Mouse (Mus musculus) limb, embryonic 11.5 days (tissue): ENCODE data around the gene Ano6. TPM values are rescaled to one million over a fixed set of nuclear protein-coding genes. Genes with fewer than 3 reads are reported as not detected.
"Not testable (repeated sequence)": the region's sequence is repeated elsewhere in the genome, so short reads cannot be mapped to it uniquely, and the experiment has no call there.

ENCODE experiments used
- ATAC-seq: fragments of 200-750 bp; cut with Nextera tagmentation; 2 replicates; pipeline ENCODE4 v1.8.0; 2017; ENCODE audit warnings: low read depth; ENCODE audit not compliant: insufficient number of reproducible peaks, low FRiP score, low TSS enrichment
- DNase-seq: peaks from one replicate; pipeline ENCODE4 v3.0.0-alpha.2; 2015; ENCODE audit warnings: low spot score
- H3K27ac ChIP-seq: fragments of 300-500 bp; sonication (generic); replicated peaks from 2 replicates; pipeline ENCODE4 v1.5.1; 2014; ENCODE audit warnings: low read depth, mild to moderate bottlenecking, low read length
- H3K27me3 ChIP-seq: fragments of 300-500 bp; sonication (generic); 2 replicates; pipeline ENCODE4 v1.6.1; 2014; ENCODE audit warnings: mild to moderate bottlenecking, low read length, mixed read lengths; ENCODE audit not compliant: control insufficient read depth, insufficient read depth
- H3K36me3 ChIP-seq: fragments of 300-500 bp; sonication (generic); 2 replicates; pipeline ENCODE4 v1.6.1; 2014; ENCODE audit warnings: mild to moderate bottlenecking, low read length, moderate library complexity, mixed read lengths; ENCODE audit not compliant: control insufficient read depth, insufficient read depth
- H3K4me1 ChIP-seq: fragments of 300-500 bp; sonication (generic); 2 replicates; pipeline ENCODE4 v1.6.1; 2014; ENCODE audit warnings: low read length, mixed read lengths; ENCODE audit not compliant: control insufficient read depth, insufficient read depth
- H3K4me2 ChIP-seq: fragments of 300-500 bp; sonication (generic); 2 replicates; pipeline ENCODE4 v1.6.1; 2014; ENCODE audit warnings: low read depth, mild to moderate bottlenecking, moderate library complexity; ENCODE audit not compliant: severe bottlenecking
- H3K4me3 ChIP-seq: fragments of 300-500 bp; sonication (generic); 2 replicates; pipeline ENCODE4 v1.5.1; 2014; ENCODE audit warnings: low read depth, low read length
- H3K9ac ChIP-seq: fragments of 300-500 bp; sonication (generic); 2 replicates; pipeline ENCODE4 v1.6.1; 2014; ENCODE audit warnings: mild to moderate bottlenecking, low read length
- H3K9me3 ChIP-seq: fragments of 300-500 bp; sonication (generic); 2 replicates; pipeline ENCODE4 v1.6.1; 2016; ENCODE audit warnings: low read length; ENCODE audit not compliant: control insufficient read depth
- WGBS: fragments of 180-500 bp; shearing (Covaris S2); extraction: QIAGEN DNeasy Blood & Tissue Kit; methylation state at CpG from one replicate; pipeline ENCODE4 v1.1.7; 2014; 5-methylcytosine and 5-hydroxymethylcytosine counted together
- polyA plus RNA-seq: library from polyadenylated mRNA; unstranded; fragments of >200 nt; fragmentation: Nextera tagmentation; extraction: Ambion mirVana; gene quantifications from 2 replicates; pipeline ENCODE4 v1.2.1, GENCODE M21; 2014

Ano6 gene
- polyA plus RNA-seq, 1 experiment from 2014 or later: 41.9 TPM

DNA sequence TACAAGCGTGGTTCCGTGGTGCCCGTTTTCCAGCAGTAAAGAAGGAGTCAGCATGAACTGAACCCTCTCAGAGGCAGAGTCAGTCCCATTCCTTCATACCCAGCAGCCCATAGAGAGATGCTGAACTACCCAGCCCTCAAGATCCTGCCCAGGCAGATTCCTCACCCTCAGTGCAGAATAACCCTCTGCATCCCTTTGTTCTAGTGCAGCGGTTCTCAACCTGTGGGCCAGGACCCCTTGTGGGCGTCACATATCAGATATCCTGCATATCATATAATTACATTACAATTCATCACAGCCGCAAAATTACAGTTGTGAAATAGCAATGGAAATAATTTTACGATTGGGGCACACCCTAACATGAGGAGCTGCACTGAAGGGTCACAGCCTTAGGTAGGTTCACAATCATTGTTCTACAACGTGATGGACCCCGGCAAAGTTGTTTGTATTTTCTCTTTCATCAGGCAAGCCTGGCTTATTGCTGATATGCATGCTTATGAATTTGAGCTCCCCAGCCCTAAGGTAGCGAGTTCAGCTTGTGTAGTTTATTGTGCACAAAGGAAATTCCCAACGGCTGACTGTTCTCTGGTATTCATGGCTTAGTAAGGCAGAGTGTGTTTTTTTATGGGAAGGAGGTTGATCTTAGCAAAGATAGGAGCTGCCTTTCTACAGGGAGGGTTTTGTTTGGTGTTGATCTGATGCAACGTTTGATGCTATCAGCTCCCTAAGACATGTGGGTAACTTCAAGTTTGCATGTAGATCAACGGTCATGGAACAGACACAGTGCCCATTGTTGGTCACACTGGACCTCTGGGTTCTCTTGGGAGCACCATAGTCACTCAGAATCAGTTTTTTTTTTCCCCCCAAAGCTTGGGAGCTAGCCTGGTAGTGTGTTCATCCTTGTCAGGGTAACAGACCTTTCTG, 33.0 kb downstream of the Ano6 start:
- Histone ChIP-seq H3K9me3 (no peaks in the 10 kb centered on the region), H3K9ac (no peak overlapping the region), H3K36me3 (no peaks in the 10 kb centered on the region; the same call in 1 of the 2 replicates), H3K27me3 (no peaks in the 10 kb centered on the region), H3K4me2 (no peak overlapping the region), H3K4me3 (no peak overlapping the region), H3K27ac (no peak overlapping the region), H3K4me1 (peaks cover 10% of the 10 kb centered on the region)
- ATAC-seq: no peak
- 89% methylated on average over 13 of the region's 13 CpGs for WGBS
- DNase-seq: no peak

DNA sequence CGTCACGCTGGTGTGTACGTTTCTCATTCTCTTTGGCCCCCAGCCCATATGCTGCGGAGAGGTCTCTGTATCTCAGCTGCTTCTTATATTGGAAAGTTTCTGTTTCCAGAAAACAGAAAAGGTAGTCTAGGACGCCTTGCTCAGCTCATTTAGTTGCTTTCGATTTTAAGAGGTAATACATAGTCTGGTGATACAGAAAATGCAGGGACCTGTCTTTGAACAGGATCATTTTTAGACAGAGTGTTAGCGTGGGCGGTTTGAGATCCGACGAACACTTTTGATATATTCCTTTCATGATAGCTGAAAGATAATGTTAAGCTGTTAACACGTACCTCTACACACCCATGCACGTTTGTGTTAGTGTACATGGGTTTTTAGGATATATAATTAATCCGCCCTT, 35.9 kb downstream of the Ano6 start:
- Histone ChIP-seq H3K4me2 (no peak overlapping the region), H3K4me1 (peaks cover 31% of the 10 kb centered on the region), H3K36me3 (no peaks in the 10 kb centered on the region), H3K27ac (no peak overlapping the region), H3K9me3 (no peaks in the 10 kb centered on the region), H3K27me3 (no peaks in the 10 kb centered on the region), H3K4me3 (no peak overlapping the region), H3K9ac (no peak overlapping the region)
- DNase-seq: no peak
- WGBS: 90% methylated on average over 13 of the region's 13 CpGs
- no peak for ATAC-seq

GRCm38 (mm10) chr15:95827465-95827971, 36.9 kb downstream of the Ano6 start:
- Histone ChIP-seq H3K4me3 (no peak overlapping the region), H3K9me3 (no peaks in the 10 kb centered on the region), H3K27me3 (no peaks in the 10 kb centered on the region), H3K27ac (no peak overlapping the region), H3K9ac (no peak overlapping the region), H3K4me1 (peaks cover 31% of the 10 kb centered on the region), H3K4me2 (no peak overlapping the region), H3K36me3 (no peaks in the 10 kb centered on the region)
- WGBS: 51% methylated on average over 11 of the region's 11 CpGs
- DNase-seq (peak; percentile 39), ATAC-seq (no peak)

GRCm38 (mm10) chr15:95828018-95828646, 37.5 kb downstream of the Ano6 start:
- ATAC-seq, H3K27me3 ChIP-seq, H3K36me3 ChIP-seq, H3K4me2 ChIP-seq, H3K9me3 ChIP-seq, H3K27ac ChIP-seq, H3K4me3 ChIP-seq, DNase-seq, H3K9ac ChIP-seq: not testable (repeated sequence)
- peaks cover 31% of the 10 kb centered on the region for H3K4me1 ChIP-seq
- 77% methylated on average over 8 of the region's 8 CpGs for WGBS

DNA sequence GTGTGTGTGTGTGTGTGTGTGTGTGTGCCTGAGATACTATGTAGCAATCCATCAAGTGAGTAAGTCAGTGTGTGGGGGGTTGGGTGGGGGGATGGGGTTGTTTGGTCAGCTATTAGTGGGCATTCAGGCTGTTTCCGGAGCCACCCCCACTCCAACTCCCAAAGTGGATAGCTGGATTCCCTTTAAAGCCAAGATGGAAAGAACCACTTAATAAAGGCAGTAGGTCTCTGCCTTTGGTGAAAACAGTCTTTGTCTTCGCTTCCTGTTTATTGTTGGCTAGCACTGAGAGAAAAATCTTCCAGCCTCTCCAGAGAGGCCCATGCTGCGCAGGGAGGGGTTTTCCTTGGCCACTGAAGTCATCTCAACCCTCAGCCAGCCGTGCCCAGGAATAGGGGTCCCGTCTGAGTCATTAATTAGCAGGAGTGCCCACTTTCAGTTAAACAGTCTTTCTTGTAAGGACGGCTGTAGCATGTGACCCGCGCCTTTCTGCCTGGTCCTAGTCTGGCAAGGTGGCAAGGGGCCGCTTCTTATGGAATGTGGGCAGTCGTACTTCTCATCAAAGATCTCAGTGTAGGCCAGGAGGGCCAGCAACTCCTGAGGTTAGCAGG, 38.1 kb downstream of the Ano6 start:
- Histone ChIP-seq H3K4me1 (peaks cover 31% of the 10 kb centered on the region), H3K9ac (peak overlapping the region; percentile 18; the same call in 1 of the 2 replicates), H3K4me3 (no peak overlapping the region), H3K27me3 (no peaks in the 10 kb centered on the region), H3K4me2 (no peak overlapping the region; the same call in 1 of the 2 replicates), H3K36me3 (no peaks in the 10 kb centered on the region), H3K9me3 (no peaks in the 10 kb centered on the region), H3K27ac (peak overlapping the region; percentile 76)
- WGBS: 42% methylated on average over 10 of the region's 10 CpGs
- DNase-seq (no peak), ATAC-seq (no peak)

- H3K4me1 ChIP-seq: peaks cover 31% of the 10 kb centered on the region
- no peaks in the 10 kb centered on the region for H3K27me3 ChIP-seq
- peak overlapping the region; percentile 76 for H3K27ac ChIP-seq
- H3K9ac ChIP-seq: peak overlapping the region; percentile 27; the same call in 1 of the 2 replicates
- no peaks in the 10 kb centered on the region for H3K36me3 ChIP-seq
- no peaks in the 10 kb centered on the region for H3K9me3 ChIP-seq
- no peak overlapping the region; the same call in 1 of the 2 replicates for H3K4me2 ChIP-seq
- WGBS: 40% methylated on average over 14 of the region's 14 CpGs
- peak; percentile 36 for DNase-seq
- H3K4me3 ChIP-seq: no peak overlapping the region
- ATAC-seq: no peak
Observed at GRCm38 (mm10) chr15:95829553-95830205, 39.0 kb downstream of the Ano6 start.

DNA sequence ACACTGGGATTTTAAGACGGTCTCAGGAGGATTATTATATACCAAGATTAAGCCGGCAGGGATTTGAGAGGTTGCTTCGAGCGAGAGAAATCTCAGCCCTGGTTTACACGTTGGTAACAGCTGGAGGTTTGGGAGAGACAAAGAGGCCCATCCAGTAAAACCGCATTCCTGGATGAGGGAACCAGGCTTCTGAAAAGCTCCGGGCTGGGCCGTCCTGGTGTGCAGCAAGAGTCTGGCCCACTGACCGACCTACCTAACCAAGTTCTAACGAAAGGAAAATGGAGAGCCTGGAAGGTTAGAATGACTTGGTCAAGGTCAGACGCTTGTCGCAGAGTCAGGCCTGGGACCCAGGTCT, 39.5 kb downstream of the Ano6 start:
- H3K4me1 ChIP-seq: peaks cover 31% of the 10 kb centered on the region
- no peaks in the 10 kb centered on the region for H3K27me3 ChIP-seq
- no peaks in the 10 kb centered on the region for H3K9me3 ChIP-seq
- no peak for ATAC-seq
- H3K4me2 ChIP-seq: no peak overlapping the region
- H3K4me3 ChIP-seq: no peak overlapping the region
- no peaks in the 10 kb centered on the region for H3K36me3 ChIP-seq
- H3K27ac ChIP-seq: peak overlapping the region; percentile 76
- 68% methylated on average over 12 of the region's 12 CpGs for WGBS
- H3K9ac ChIP-seq: peak overlapping the region; percentile 27; the same call in 1 of the 2 replicates
- peak; percentile 44 for DNase-seq

DNA sequence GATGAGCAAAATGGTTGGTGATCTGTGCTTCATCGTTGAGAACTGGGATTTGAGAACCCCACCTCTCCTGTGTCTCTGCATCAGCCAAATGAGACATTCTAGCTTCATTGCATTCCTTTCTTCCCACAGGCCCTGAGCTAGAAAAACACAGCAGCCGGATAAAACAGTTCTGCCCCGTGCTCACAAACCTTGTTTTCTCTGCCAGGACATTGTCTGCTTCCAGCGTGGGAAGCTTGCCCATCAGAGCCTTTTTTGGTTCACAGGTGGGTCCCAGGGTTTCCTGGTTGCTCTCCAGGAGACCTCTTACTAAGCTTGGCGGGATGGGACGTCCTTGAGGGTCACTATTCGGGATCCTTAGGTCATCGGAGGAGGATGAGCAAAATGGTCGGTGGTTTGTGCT, 42.6 kb downstream of the Ano6 start:
- no peak for ATAC-seq
- Histone ChIP-seq H3K27me3 (no peaks in the 10 kb centered on the region), H3K9me3 (no peaks in the 10 kb centered on the region), H3K4me3 (no peak overlapping the region), H3K27ac (no peak overlapping the region), H3K4me2 (no peak overlapping the region), H3K36me3 (no peaks in the 10 kb centered on the region), H3K4me1 (peaks cover 27% of the 10 kb centered on the region), H3K9ac (no peak overlapping the region)
- no peak for DNase-seq
- WGBS: 88% methylated on average over 9 of the region's 9 CpGs
